8 mouse cellular contexts compared by ENCODE assay signal in genomic region chr10:62336601-62337578, GRCm38 (mm10). TPM values are rescaled to one million over a fixed set of nuclear protein-coding genes. Genes with fewer than 3 reads are reported as not detected.
DNase-seq lines count a peak whose midpoint lies in the region; ATAC-seq and TF ChIP-seq lines count a peak whose summit lies in the region.

No protein-coding gene starts in this region.

- no peaks in the 10 kb centered on the region for H3K36me3 ChIP-seq in hindbrain, embryonic 15.5 days
- H3K36me3 ChIP-seq in hindbrain, embryonic 11.5 days (ENCODE audit: control insufficient read depth, insufficient read depth, low read length), result no peaks in the 10 kb centered on the region
- no peaks in the 10 kb centered on the region for H3K36me3 ChIP-seq in lung, embryonic 16.5 days (ENCODE audit: control insufficient read depth, insufficient read depth, low read length)

- TF ChIP-seq CTCF in bone marrow, adult 2 months (IDR thresholded peaks at IDR 0.05; ENCODE audit: control insufficient read depth, insufficient read depth, low read length), result no peak

- H3K9me3 ChIP-seq in hindbrain, embryonic 15.5 days, result no peaks in the 10 kb centered on the region
- no peaks in the 10 kb centered on the region for H3K9me3 ChIP-seq in hindbrain, embryonic 11.5 days (ENCODE audit: control insufficient read depth, low read length)
- H3K9me3 ChIP-seq in lung, embryonic 16.5 days (ENCODE audit: control insufficient read depth, low read length), result no peaks in the 10 kb centered on the region

- H3K27ac ChIP-seq in hindbrain, embryonic 15.5 days (replicated peaks), result no peak overlapping the region
- H3K27ac ChIP-seq in hindbrain, embryonic 11.5 days (ENCODE audit: low read depth, low read length), result no peak overlapping the region
- H3K27ac ChIP-seq in bone marrow, adult 2 months (ENCODE audit: control insufficient read depth, insufficient read depth, low read depth, low read length, poor library complexity), result peak overlapping the region; percentile 33; the same call in 1 of the 2 replicates
- peak overlapping the region; percentile 61 for H3K27ac ChIP-seq in lung, embryonic 16.5 days (ENCODE audit: low read length)

- no peak for ATAC-seq in hindbrain, embryonic 15.5 days (ENCODE audit: low FRiP score, low read depth)
- no peak for ATAC-seq in hindbrain, embryonic 11.5 days (ENCODE audit: low FRiP score)
- no peak for ATAC-seq in lung, embryonic 16.5 days (ENCODE audit: low read depth)

- H3K4me3 ChIP-seq in hindbrain, embryonic 15.5 days, result no peak overlapping the region
- no peak overlapping the region for H3K4me3 ChIP-seq in hindbrain, embryonic 11.5 days (ENCODE audit: low read depth, low read length)
- H3K4me3 ChIP-seq in bone marrow, adult 2 months (replicated peaks; ENCODE audit: control insufficient read depth, low read depth, low read length), result no peak overlapping the region
- no peak overlapping the region for H3K4me3 ChIP-seq in lung, embryonic 16.5 days (ENCODE audit: low read length)

- TF ChIP-seq POLR2A in bone marrow, adult 2 months (IDR thresholded peaks at IDR 0.05; ENCODE audit: borderline replicate concordance, control insufficient read depth, low read depth, low read length), result no peak

- H3K4me1 ChIP-seq in hindbrain, embryonic 15.5 days (replicated peaks), result peaks cover 60% of the 10 kb centered on the region
- no peaks in the 10 kb centered on the region; the same call in 1 of the 2 replicates for H3K4me1 ChIP-seq in hindbrain, embryonic 11.5 days (replicated peaks; ENCODE audit: control insufficient read depth, insufficient read depth, low read length)
- H3K4me1 ChIP-seq in bone marrow, adult 2 months (ENCODE audit: control insufficient read depth, insufficient read depth, low read length), result peaks cover 3% of the 10 kb centered on the region
- H3K4me1 ChIP-seq in lung, embryonic 16.5 days (replicated peaks; ENCODE audit: control insufficient read depth, insufficient read depth, low read length), result peaks cover 41% of the 10 kb centered on the region

- H3K27me3 ChIP-seq in hindbrain, embryonic 15.5 days, result no peaks in the 10 kb centered on the region
- no peaks in the 10 kb centered on the region; the same call in 1 of the 2 replicates for H3K27me3 ChIP-seq in hindbrain, embryonic 11.5 days (ENCODE audit: control insufficient read depth, insufficient read depth, low read length)
- H3K27me3 ChIP-seq in lung, embryonic 16.5 days (ENCODE audit: control insufficient read depth, insufficient read depth, low read depth, low read length), result no peaks in the 10 kb centered on the region

- WGBS in hindbrain, embryonic 15.5 days, result 25% methylated on average over 12 of the region's 12 CpGs
- WGBS in hindbrain, embryonic 11.5 days, result 32% methylated on average over 12 of the region's 12 CpGs
- WGBS in bone marrow, adult 2 months, result 10% methylated on average over 12 of the region's 12 CpGs
- 32% methylated on average over 12 of the region's 12 CpGs for WGBS in lung, embryonic 16.5 days

- no peak overlapping the region for H3K9ac ChIP-seq in hindbrain, embryonic 15.5 days
- H3K9ac ChIP-seq in hindbrain, embryonic 11.5 days (ENCODE audit: low read depth, low read length), result no peak overlapping the region
- H3K9ac ChIP-seq in lung, embryonic 16.5 days (ENCODE audit: low read length), result no peak overlapping the region

- no peak for DNase-seq in hindbrain, embryonic 11.5 days (ENCODE audit: low spot score)
- DNase-seq in heart, postnatal 4 days, result peak; percentile 66
- no peak for DNase-seq in adrenal gland, postnatal 4 days (ENCODE audit: low spot score in 2 of 2)
- no peak for DNase-seq in right cerebral cortex, postnatal 10 days (ENCODE audit: low spot score in 2 of 2)
- DNase-seq in layer of hippocampus, adult 18-20 months (ENCODE audit: low spot score in 2 of 2), result no peak

- 0 out of 2 replicates have a peak overlapping the region, but pooled peaks have one; percentile 14 for H3K4me2 ChIP-seq in hindbrain, embryonic 15.5 days
- no peak overlapping the region for H3K4me2 ChIP-seq in hindbrain, embryonic 11.5 days (replicated peaks; ENCODE audit: low read depth, low read length)
- H3K4me2 ChIP-seq in lung, embryonic 16.5 days (ENCODE audit: low read depth, low read length), result no peak overlapping the region

RNA-seq across cellular contexts. Expression of gene Hk1, which starts 42.8 kb away (rescaled TPM):
- polyA plus RNA-seq in hindbrain, embryonic 15.5 days (2015; fragmentation: Nextera tagmentation; extraction: Ambion mirVana), result 128 and 140 TPM in 2 replicates
- 18.2 and 25.4 TPM in 2 replicates for polyA plus RNA-seq in hindbrain, embryonic 11.5 days (2014; fragmentation: Nextera tagmentation; extraction: Ambion mirVana)
- 55.8 and 93.6 TPM in 2 replicates for polyA plus RNA-seq in bone marrow, adult 2 months (2011; ENCODE audit: insufficient read depth, insufficient read length, low replicate concordance, missing spikeins)
- 100 to 1,000 TPM; 235 to 242 TPM for total RNA-seq in heart, postnatal 4 days (2021)
- 39.3 and 46.0 TPM in 2 replicates for polyA plus RNA-seq in lung, embryonic 16.5 days (2015; fragmentation: Nextera tagmentation; extraction: Ambion mirVana)
- 10 to 100 TPM; 36.0 to 49.8 TPM for total RNA-seq in adrenal gland, postnatal 4 days (2021)
- total RNA-seq in layer of hippocampus, adult 18-20 months (2021), result 100 to 1,000 TPM; 311 to 316 TPM

Comparison
In these comparisons a context has a peak if more than half of its experiments do, and no peak if none do; other contexts are left out.
1. H3K27ac ChIP-seq: peak in bone marrow, adult 2 months (single experiment) and lung, embryonic 16.5 days (single experiment); none in hindbrain, embryonic 15.5 days (single experiment) and hindbrain, embryonic 11.5 days (single experiment).